Mouse (Mus musculus) cerebellum, adult 8-10 months (tissue): ENCODE data around the gene Gm28048.

ENCODE experiments used
- DNase-seq: peaks from one replicate; pipeline ENCODE4 v3.0.0; 2022

The Gm28048 gene

DNA sequence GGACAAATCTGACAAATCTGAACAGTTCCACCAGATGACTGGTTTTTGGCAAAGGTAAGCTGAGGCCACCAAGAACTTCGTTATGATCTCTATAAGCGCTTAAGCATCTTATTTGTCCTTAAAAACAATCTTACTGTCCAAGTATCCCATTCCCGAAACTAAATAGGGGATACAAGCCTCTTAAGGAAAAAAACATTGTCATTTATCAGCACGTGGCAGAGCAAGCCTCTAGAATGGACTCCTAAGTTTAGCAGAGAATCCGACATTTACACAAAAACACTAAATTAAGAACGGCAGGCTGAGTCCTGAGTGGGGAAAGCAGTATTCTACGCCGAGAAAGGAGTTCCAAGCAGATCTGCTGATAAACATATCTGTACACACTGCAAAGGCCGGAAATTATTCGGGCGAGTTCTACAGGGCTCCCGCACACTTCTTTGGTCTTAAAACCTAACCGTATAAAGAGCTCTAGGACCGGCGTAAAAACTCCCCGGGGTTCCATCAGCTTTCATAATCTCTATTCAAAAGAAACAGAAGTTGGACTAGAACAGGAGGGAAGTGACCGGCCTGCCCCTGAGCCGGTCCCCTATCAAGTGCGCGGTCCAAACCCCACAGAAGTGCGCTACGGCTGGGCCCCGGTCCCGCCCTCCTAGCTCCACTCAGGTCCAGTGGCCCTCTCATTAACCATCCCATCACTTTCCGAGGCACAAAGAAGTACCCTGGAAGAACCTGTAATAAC, 124.0 kb downstream of the Gm28048 start:
- DNase-seq: no peak

GRCm38 (mm10) chr11:22857106-22857704, 124.7 kb downstream of the Gm28048 start:
- DNase-seq: no peak

- no peak for DNase-seq
Observed at GRCm38 (mm10) chr11:22856371-22856965, 125.4 kb downstream of the Gm28048 start.

- no peak for DNase-seq
Observed at GRCm38 (mm10) chr11:22854571-22854970, 127.3 kb downstream of the Gm28048 start.

GRCm38 (mm10) chr11:22853477-22854157, 128.3 kb downstream of the Gm28048 start:
- DNase-seq: no peak

GRCm38 (mm10) chr11:22852510-22852909, 129.4 kb downstream of the Gm28048 start:
- no peak for DNase-seq

- DNase-seq: no peak
Observed at GRCm38 (mm10) chr11:22851416-22851815, 130.5 kb downstream of the Gm28048 start.

- no peak for DNase-seq
Observed at GRCm38 (mm10) chr11:22850077-22850476, 131.8 kb downstream of the Gm28048 start.

DNA sequence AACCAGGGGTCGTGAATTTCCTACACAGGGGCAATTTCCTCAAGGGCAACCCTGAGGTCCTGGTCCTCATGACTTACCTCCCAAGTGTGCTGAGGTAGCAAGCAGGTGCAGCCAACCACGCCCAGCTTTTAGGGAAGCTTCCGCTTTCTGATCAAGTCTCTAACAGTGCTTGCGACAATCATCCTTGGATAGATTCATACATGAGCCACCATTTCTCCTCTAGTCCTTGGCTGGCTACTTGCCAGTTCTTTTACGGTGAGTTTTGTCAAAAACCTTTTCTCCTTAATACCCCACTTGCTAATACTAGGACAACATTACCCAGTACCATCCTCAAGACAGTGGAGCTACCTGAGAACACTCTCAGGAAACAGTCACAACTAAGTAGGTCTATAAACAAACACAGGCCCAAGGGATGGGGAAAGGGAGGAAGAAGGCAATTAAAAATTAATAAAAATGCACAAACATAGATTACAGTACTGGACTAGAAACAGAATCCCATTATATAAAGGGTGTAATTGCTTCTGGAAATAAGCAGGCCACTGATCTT, 133.2 kb downstream of the Gm28048 start:
- DNase-seq: no peak

- DNase-seq: no peak
Observed at GRCm38 (mm10) chr11:22847732-22848648, 133.9 kb downstream of the Gm28048 start.

GRCm38 (mm10) chr11:22846960-22847731, 134.7 kb downstream of the Gm28048 start:
- DNase-seq: no peak

DNA sequence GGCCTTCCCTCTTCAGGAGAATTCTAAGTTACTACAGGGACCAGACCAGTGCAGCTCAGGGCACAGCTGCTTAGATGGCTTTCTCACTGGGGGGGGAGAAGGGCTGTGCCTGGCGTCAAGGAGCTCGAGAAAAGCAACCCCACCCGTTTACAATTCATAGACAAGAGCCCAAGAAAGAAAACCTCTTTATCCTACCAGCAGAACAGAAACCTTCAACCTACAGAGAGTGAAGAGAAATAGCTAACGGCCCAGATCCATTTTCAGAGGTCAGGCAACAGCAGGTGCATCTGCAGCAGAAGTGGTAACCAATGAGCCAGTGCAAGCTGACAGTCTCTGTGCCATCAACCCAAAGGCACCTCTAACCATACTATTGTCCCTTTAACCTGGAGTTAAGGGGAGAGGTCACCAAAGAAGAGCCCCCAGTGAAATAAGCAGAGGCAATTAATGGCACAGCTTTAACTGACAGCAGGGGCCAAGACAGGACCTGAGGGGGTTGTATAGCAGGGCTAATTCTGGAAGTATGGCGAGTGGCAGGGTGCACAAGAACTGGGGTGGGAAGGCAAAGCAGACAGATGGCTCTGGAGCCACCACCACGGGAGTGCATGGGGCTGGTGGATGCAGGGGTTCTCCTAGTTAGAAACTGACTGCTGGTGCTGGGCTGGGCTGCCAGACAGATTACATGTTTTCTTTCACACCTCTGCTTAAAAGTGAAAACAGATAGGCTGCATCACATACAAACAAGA, 135.6 kb downstream of the Gm28048 start:
- DNase-seq: no peak

- no peak for DNase-seq
Observed at GRCm38 (mm10) chr11:22844754-22845718, 136.9 kb downstream of the Gm28048 start.

GRCm38 (mm10) chr11:22839456-22839855, 142.4 kb downstream of the Gm28048 start:
- DNase-seq: no peak

GRCm38 (mm10) chr11:22838361-22838760, 143.5 kb downstream of the Gm28048 start:
- DNase-seq: no peak

- DNase-seq: no peak
Observed at GRCm38 (mm10) chr11:22836269-22836668, 145.6 kb downstream of the Gm28048 start.

DNA sequence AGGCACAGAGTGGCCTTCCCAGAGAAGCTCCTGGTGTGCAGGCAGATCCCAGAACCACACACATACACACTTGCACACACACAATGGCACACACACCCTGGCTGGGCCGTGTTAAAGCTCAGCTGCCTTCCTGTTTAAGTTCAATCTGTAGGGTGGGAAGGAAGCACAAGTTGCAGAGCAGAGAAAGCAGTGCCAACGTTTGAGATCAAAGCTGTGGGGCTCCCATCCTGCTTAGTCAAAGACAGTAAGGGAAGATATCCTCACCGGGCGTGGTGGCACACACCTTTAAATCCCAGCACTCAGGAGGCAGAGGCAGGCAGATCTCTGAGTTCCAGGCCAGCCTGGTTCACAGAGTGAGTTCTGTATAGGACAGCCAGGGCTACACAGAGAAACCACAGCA, 149.3 kb downstream of the Gm28048 start:
- DNase-seq: no peak

DNA sequence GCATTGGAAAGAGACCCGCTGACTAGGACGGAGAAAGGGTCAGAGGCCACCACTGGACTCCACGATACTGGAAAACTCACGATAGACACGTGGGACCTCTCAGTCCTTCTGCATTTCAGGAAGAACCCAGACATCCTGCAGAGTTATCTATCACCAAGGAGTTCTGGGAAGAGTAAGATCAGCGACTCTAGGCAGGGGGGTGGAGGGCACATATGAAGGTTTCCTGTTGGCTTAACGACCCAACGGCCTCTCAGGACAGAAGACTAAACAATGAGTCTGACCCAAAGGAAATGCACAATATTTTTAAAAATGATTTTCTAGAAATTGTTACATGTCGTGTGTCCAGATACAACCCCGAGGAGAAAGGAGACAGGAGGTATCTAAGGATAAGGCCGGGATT, 150.0 kb downstream of the Gm28048 start:
- DNase-seq: no peak

- DNase-seq: no peak
Observed at GRCm38 (mm10) chr11:22830684-22831083, 151.2 kb downstream of the Gm28048 start.
